Mouse (Mus musculus) midbrain, embryonic 10.5 days (tissue): ENCODE measurements around the gene Gstp2. TPM values are rescaled to one million over a fixed set of nuclear protein-coding genes. Genes with fewer than 3 reads are reported as not detected.
"Not testable (repeated sequence)": the region's sequence is repeated elsewhere in the genome, so short reads cannot be mapped to it uniquely, and the experiment has no call there.

Experiments used
- DNase-seq: peaks from one replicate; pipeline ENCODE4 v3.0.0-alpha.2; 2017; ENCODE audit warnings: low spot score
- H3K27ac ChIP-seq: fragments of 300-500 bp; sonication (generic); replicated peaks from 2 replicates; pipeline ENCODE4 v1.5.1; 2016; ENCODE audit warnings: mild to moderate bottlenecking
- H3K27me3 ChIP-seq: fragments of 300-500 bp; sonication (generic); 2 replicates; pipeline ENCODE4 v1.6.1; 2016; ENCODE audit warnings: low read depth, mild to moderate bottlenecking; ENCODE audit not compliant: poor library complexity, severe bottlenecking
- H3K36me3 ChIP-seq: fragments of 300-500 bp; sonication (generic); 2 replicates; pipeline ENCODE4 v1.6.1; 2016; ENCODE audit warnings: mild to moderate bottlenecking, moderate library complexity
- H3K4me1 ChIP-seq: fragments of 300-500 bp; sonication (generic); 2 replicates; pipeline ENCODE4 v1.6.1; 2016
- H3K4me3 ChIP-seq: fragments of 300-500 bp; sonication (generic); 2 replicates; pipeline ENCODE4 v1.5.1; 2016; ENCODE audit warnings: mild to moderate bottlenecking, moderate library complexity
- H3K9me3 ChIP-seq: fragments of 300-500 bp; sonication (generic); replicated peaks from 2 replicates; pipeline ENCODE4 v1.6.1; 2016; ENCODE audit warnings: mild to moderate bottlenecking
- WGBS: fragments of 180-500 bp; shearing (Covaris S2); methylation state at CpG from one replicate; pipeline ENCODE4 v1.1.7; 2016; 5-methylcytosine and 5-hydroxymethylcytosine counted together
- polyA plus RNA-seq: library from polyadenylated mRNA; unstranded; fragments of >200 nt; fragmentation: Nextera tagmentation; extraction: Ambion mirVana; gene quantifications from 2 replicates; pipeline ENCODE4 v1.2.1, GENCODE M21; 2016

Gstp2 gene
- polyA plus RNA-seq, 1 experiment from 2014 or later = 1.0 TPM

GRCm38 (mm10) chr19:4055216-4055946 is 9.6 kb upstream of the Gstp2 start:
- peaks cover 12% of the 10 kb centered on the region for H3K4me1 ChIP-seq
- no peaks in the 10 kb centered on the region for H3K27me3 ChIP-seq
- no peak overlapping the region for H3K27ac ChIP-seq
- WGBS = 78% methylated on average over 8 of the region's 8 CpGs
- no peak for DNase-seq
- H3K36me3 ChIP-seq = no peaks in the 10 kb centered on the region
- no peaks in the 10 kb centered on the region for H3K9me3 ChIP-seq
- H3K4me3 ChIP-seq = no peak overlapping the region

GRCm38 (mm10) chr19:4054613-4055012 is 8.8 kb upstream of the Gstp2 start:
- H3K27ac ChIP-seq = no peak overlapping the region
- H3K4me3 ChIP-seq = no peak overlapping the region
- 87% methylated on average over 5 of the region's 5 CpGs for whole genome bisulfite sequencing
- no peaks in the 10 kb centered on the region for H3K36me3 ChIP-seq
- H3K9me3 ChIP-seq = no peaks in the 10 kb centered on the region
- H3K27me3 ChIP-seq = no peaks in the 10 kb centered on the region
- DNase-seq = no peak
- peaks cover 12% of the 10 kb centered on the region for H3K4me1 ChIP-seq

GRCm38 (mm10) chr19:4052516-4053030 is 6.8 kb upstream of the Gstp2 start:
- WGBS = 84% methylated on average over 5 of the region's 5 CpGs
- no peaks in the 10 kb centered on the region for H3K27me3 ChIP-seq
- no peaks in the 10 kb centered on the region for H3K9me3 ChIP-seq
- H3K36me3 ChIP-seq = no peaks in the 10 kb centered on the region
- DNase-seq = no peak
- H3K4me1 ChIP-seq = peaks cover 12% of the 10 kb centered on the region
- no peak overlapping the region for H3K27ac ChIP-seq
- H3K4me3 ChIP-seq = no peak overlapping the region

GRCm38 (mm10) chr19:4051741-4052515 is 6.1 kb upstream of the Gstp2 start:
- H3K36me3 ChIP-seq = no peaks in the 10 kb centered on the region
- 53% methylated on average over 10 of the region's 10 CpGs for WGBS
- H3K4me3 ChIP-seq = no peak overlapping the region
- no peak overlapping the region for H3K27ac ChIP-seq
- H3K27me3 ChIP-seq = no peaks in the 10 kb centered on the region
- H3K4me1 ChIP-seq = peaks cover 11% of the 10 kb centered on the region
- no peaks in the 10 kb centered on the region for H3K9me3 ChIP-seq
- DNase-seq = peak; percentile 67

DNA sequence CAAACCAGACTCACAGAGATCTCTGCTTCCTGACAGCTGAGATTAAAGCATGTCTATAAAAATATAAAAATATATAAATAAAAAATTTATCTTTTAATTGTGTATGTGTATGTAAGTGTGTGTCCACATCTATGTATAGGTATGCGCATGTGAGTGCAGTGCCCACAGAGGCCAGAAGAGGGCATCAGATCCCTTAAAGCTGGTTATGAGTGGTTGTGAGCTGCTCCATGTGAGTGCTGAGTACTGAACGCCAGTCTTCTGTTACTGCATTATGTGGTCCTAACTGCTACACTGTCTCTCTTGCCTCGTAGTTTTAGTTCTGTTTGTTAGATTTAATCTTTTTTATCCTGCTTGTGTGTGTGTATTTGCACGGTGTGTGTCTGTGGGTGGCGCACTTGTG is 5.2 kb upstream of the Gstp2 start:
- DNase-seq = no peak
- no peak overlapping the region for H3K27ac ChIP-seq
- H3K4me3 ChIP-seq = no peak overlapping the region
- no peaks in the 10 kb centered on the region for H3K9me3 ChIP-seq
- 95% methylated on average over 5 of the region's 5 CpGs for WGBS
- no peaks in the 10 kb centered on the region for H3K27me3 ChIP-seq
- H3K4me1 ChIP-seq = peaks cover 3% of the 10 kb centered on the region; the same call in 1 of the 2 replicates
- no peaks in the 10 kb centered on the region for H3K36me3 ChIP-seq

DNA sequence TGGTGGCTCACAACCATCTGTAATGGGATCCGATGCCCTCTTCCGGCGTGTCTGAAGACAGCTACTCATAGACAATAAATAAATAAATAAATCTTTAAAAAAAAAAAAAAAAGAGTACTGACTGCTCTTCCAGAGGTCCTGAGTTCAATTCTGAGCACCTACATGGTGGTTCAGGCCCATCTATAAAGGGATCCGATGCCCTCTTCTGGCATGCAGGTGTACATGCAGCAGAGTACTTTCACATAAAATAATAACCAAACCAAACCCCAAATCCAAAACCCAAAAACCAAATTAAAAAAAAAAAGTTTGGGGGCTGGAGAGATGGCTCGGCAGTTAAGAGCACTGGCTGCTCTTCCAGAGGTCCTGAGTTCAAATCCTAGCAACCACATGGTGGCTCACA is 3.2 kb upstream of the Gstp2 start:
- H3K4me3 ChIP-seq, H3K9me3 ChIP-seq, H3K27me3 ChIP-seq, H3K4me1 ChIP-seq, DNase-seq, H3K27ac ChIP-seq, H3K36me3 ChIP-seq: not testable (repeated sequence)
- 80% methylated on average over 5 of the region's 5 CpGs for WGBS

- no peaks in the 10 kb centered on the region for H3K27me3 ChIP-seq
- H3K36me3 ChIP-seq = no peaks in the 10 kb centered on the region
- H3K9me3 ChIP-seq = no peaks in the 10 kb centered on the region
- peak; percentile 76 for DNase-seq
- 0 out of 2 replicates have a peak, but pooled peaks cover 2% of the 10 kb centered on the region for H3K4me1 ChIP-seq
- 19% methylated on average over 4 of the region's 4 CpGs for WGBS
- H3K4me3 ChIP-seq = no peak overlapping the region
- H3K27ac ChIP-seq = no peak overlapping the region
Measured at GRCm38 (mm10) chr19:4047859-4048258, 2.0 kb upstream of the Gstp2 start.

DNA sequence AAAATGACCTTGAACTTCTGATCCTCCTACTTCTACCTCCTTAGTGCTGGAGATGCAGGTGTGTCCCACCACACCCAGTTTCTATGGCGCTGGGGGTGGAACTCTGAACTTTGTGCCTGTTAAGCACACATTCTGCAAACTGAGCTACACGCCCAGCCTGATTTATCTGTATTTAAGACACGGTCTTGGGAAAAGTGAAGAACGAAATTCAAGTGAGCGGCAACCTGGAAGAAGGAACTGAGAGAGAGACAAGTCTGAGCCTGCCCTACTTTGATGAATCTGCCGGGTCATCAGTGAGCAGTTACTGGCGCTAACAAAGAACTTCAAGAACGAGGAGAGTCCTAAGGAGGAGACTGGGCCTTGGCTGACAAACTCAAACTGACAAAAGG is 1.0 kb upstream of the Gstp2 start:
- H3K4me1 ChIP-seq = 0 out of 2 replicates have a peak, but pooled peaks cover 2% of the 10 kb centered on the region
- 85% methylated on average over 8 of the region's 8 CpGs for WGBS
- H3K27ac ChIP-seq = no peak overlapping the region
- H3K36me3 ChIP-seq = no peaks in the 10 kb centered on the region
- H3K27me3 ChIP-seq = no peaks in the 10 kb centered on the region
- no peak for DNase-seq
- H3K4me3 ChIP-seq = no peak overlapping the region
- H3K9me3 ChIP-seq = no peaks in the 10 kb centered on the region

DNA sequence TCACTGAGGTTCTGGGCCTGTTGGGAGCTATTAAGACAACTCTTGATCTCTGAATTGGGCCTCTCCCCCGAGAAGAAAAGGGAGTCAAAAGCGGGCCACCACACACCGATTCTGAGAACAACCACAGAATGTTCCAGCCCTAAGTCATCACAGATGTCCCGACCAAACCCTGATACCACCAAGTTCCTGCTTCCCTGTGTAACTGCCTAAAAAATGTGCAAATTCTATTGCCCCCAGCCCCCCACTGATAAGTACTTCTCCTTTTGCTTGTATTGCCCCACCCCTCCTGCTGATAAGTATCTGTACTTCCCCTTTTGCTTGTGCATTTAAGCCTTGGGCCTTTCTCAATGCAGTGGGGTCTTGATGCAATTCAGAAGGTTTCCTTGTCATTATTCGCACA is 1.7 kb downstream of the Gstp2 start:
- H3K4me1 ChIP-seq, H3K27me3 ChIP-seq, H3K27ac ChIP-seq, H3K36me3 ChIP-seq, DNase-seq, H3K9me3 ChIP-seq, H3K4me3 ChIP-seq: not testable (repeated sequence)
- WGBS = 84% methylated on average over 5 of the region's 5 CpGs

DNA sequence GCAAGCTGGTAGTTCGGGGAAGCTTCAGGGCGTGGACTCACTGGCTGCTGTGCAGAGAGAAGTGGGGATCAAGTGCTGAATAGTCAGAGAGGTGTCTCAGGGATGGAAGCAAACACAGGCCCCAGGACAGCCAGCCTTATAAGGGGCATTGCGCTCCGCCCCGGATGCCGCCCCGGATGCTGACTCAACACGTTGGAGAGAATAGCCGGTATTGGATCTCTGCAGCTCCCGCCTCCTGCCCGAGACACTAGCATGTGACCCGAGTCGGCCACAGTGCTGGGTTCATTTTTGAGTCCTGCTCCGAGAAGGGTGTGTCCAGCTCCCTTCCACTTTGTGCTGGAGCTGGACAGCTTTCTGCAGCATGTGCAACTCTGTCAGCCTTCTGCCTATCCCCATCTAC is 3.7 kb downstream of the Gstp2 start:
- DNase-seq = no peak
- H3K36me3 ChIP-seq = no peaks in the 10 kb centered on the region
- no peaks in the 10 kb centered on the region for H3K9me3 ChIP-seq
- no peak overlapping the region for H3K4me3 ChIP-seq
- 84% methylated on average over 14 of the region's 14 CpGs for WGBS
- peaks cover 15% of the 10 kb centered on the region for H3K4me1 ChIP-seq
- no peak overlapping the region for H3K27ac ChIP-seq
- no peaks in the 10 kb centered on the region for H3K27me3 ChIP-seq

DNA sequence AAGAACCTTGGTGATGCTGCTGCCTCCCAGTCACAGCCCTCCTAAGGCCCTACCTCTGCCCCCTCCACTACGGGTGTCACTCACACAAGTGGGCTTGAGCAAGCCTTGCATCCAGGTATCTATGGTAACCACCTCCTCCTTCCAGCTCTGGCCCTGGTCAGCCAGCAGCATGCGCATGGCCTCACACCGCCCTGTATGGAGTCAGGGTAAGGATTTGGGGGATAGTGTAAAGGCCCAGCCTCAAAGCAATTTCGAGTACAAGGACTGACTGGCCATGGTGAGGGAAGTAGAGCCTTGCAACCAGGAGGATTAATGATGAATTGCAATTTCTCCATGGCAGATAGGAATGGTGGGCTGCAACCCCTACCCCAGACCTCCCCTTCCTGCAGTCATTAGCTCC is 4.3 kb downstream of the Gstp2 start:
- H3K4me1 ChIP-seq = peaks cover 19% of the 10 kb centered on the region
- 88% methylated on average over 4 of the region's 4 CpGs for WGBS
- H3K9me3 ChIP-seq, H3K36me3 ChIP-seq, H3K27ac ChIP-seq, H3K4me3 ChIP-seq, DNase-seq, H3K27me3 ChIP-seq: not testable (repeated sequence)

- H3K27me3 ChIP-seq, H3K27ac ChIP-seq, H3K36me3 ChIP-seq, H3K4me3 ChIP-seq, DNase-seq, H3K9me3 ChIP-seq: not testable (repeated sequence)
- 92% methylated on average over 5 of the region's 5 CpGs for WGBS
- H3K4me1 ChIP-seq = peaks cover 25% of the 10 kb centered on the region
Measured at GRCm38 (mm10) chr19:4040941-4041340, 4.9 kb downstream of the Gstp2 start.

- peak within 1 kb of the TSS; percentile 78 for H3K4me3 ChIP-seq
- WGBS = under 1% methylated on average over 26 of the region's 26 CpGs
- peak; percentile 84 for DNase-seq
- H3K27me3 ChIP-seq = no peaks in the 10 kb centered on the region
- no peaks in the 10 kb centered on the region for H3K9me3 ChIP-seq
- H3K36me3 ChIP-seq = peaks cover 12% of the 10 kb centered on the region
- peak within 1 kb of the TSS; percentile 93 for H3K27ac ChIP-seq
- H3K4me1 ChIP-seq = peaks cover 27% of the 10 kb centered on the region
Measured at GRCm38 (mm10) chr19:4037788-4038232, 8.0 kb downstream of the Gstp2 start, which contains the start of gene Gstp1. TSS of gene Gstp1 (minus strand) at chr19:4037985.
